Mouse (Mus musculus): ENCODE measurements around the gene Sowahd. TPM values are rescaled to one million over a fixed set of nuclear protein-coding genes. Genes with fewer than 3 reads are reported as not detected.

Sowahd gene
- not detected for total RNA-seq (2021)
- long read RNA-seq, experiment 1 = 0 reads
- long read RNA-seq, experiment 2 = 0 reads

DNA sequence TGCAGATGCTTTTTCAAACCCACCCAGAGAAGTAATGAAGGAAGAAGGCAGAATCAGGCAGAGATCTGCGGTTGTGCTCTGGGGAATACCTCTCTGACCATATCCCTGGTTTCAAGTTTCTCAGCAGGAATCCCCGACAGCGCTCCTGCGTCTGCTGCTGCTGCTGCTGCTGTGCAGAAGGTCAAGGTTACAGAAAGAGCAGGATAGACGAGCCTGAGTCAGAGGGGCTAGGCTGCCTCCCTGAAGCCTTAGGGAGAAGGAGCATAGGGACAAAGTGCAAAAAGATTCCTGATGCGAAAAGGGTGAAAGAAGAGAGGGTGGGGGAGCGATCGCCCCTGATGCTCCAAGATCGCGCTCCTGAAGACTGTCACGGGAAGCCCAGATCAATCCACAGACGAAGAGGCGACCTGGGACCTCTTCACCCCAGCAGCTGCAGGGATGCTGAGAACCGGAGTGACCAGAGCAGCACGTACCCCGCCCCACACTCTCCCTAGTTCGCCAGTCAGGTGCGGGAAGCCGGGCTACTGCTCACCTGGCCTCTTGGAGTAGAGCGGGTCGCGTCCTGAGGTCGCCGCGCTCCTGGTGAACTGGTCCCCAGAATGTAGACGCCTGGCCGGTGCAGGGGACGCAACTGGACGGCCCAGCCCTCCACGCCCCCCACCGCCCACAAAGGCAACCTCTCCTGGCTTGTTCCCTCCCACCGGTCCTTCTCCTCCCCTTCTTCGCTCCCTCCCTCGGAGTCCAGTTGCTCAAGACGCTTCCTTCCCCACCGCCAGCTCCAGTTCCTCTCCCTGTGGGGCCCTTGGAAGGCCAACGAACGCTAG lies at the start of gene Sowahd:
Gene Sowahd (plus strand): TSS at position 780 of the 824 bp plus-strand sequence.
- H3K27ac ChIP-seq = no peak within 1 kb of the TSS
- no peak for TF ChIP-seq CTCF (conservative IDR thresholded peaks at IDR 0.05)
- DNase-seq (ENCODE audit: low spot score in 2 of 2) = no peak
- H3K4me3 ChIP-seq = peak within 1 kb of the TSS; percentile 24

DNA sequence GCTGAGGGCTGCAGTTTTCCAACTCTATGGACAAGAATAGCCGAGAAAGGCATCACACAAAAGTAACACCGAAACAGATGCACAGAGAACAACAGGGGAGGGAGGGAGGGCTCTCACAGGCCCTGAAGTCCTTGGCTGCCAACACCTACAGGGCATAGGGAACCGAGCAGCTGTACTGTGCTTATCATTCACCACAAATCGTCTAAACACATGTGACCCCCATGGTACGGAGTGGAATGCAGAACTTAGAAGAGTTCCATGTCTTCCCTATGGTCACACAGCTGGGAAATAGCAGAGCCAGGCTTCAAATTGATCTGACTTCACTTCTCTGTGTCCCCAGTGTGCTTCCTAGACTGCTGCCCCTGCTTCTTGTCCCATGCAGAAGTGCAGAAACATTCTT lies 34.8 kb upstream of the Sowahd start:
- Histone ChIP-seq H3K4me3 (no peak overlapping the region), H3K27ac (no peak overlapping the region)
- no peak for DNase-seq (ENCODE audit: low spot score in 2 of 2)
- no peak for TF ChIP-seq CTCF (conservative IDR thresholded peaks at IDR 0.05)

DNA sequence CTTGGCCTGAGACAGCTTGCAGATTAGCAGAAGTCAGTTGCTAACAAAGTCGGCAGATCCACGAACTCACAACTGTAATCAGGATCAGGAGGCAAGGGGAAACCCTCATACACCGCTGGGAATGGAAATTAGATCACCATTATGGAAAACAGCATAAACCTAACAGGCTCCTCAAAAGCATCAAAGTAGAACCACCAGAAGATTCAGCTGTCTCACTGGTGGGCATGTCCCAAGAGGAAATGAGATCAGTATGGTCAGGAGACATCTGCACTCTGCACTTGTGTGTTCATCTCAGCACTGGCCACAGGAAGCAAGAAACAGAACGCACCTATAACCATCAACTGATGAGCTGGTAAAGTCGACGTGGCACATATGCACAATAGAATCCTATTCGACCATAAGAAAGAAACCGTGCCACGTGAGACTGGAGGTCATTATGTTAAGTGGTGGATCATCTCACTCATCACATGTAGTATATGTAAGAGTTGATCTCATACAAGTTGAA lies 30.4 kb upstream of the Sowahd start:
- TF ChIP-seq CTCF (conservative IDR thresholded peaks at IDR 0.05) = no peak
- no peak overlapping the region for H3K27ac ChIP-seq
- DNase-seq (ENCODE audit: low spot score in 2 of 2) = no peak
- H3K4me3 ChIP-seq = no peak overlapping the region

DNA sequence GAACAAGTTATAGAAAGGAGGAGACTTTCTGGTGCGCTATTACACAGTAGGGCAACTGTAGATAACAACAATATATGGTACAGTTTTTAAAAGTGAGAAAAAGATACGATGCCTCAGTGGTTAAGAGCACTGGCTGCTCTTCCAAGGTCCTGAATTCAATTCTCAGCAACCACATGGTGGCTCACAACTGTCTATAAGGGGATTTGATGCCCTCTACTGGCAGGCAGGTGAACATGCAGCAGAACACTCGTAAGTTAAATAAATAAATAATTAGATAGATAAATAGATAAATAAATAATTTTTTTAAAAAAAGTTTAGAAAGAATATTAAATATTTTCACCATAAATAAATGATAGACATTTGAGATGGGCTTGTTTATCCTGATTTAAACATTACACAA lies 29.6 kb upstream of the Sowahd start:
- TF ChIP-seq CTCF (conservative IDR thresholded peaks at IDR 0.05) = peak; percentile 66
- Histone ChIP-seq H3K27ac (no peak overlapping the region), H3K4me3 (no peak overlapping the region)
- DNase-seq (ENCODE audit: low spot score in 2 of 2) = no peak

DNA sequence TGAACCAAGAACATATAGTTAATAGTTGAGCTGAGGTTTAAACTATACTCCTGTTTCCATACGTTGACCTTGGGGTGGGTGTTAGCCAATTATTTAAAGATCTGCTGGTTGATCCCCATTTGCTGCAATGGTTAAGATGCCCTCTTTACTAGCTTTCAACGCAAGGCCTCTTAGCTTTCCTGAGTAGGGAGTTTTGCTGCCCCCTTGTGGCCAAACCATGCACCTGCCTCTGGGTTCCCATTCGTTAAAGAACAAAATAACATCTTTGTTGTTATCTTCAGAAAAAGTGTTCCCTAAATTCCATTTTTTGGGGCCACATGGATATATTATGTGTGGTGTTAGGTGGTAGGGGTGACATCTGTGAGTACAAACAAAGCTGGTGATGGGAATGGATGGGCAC lies 26.0 kb upstream of the Sowahd start:
- H3K27ac ChIP-seq = no peak overlapping the region
- peak; percentile 47 to 66 for DNase-seq (ENCODE audit: low spot score in 2 of 2)
- TF ChIP-seq CTCF (conservative IDR thresholded peaks at IDR 0.05) = peak; percentile 88
- H3K4me3 ChIP-seq = no peak overlapping the region

DNA sequence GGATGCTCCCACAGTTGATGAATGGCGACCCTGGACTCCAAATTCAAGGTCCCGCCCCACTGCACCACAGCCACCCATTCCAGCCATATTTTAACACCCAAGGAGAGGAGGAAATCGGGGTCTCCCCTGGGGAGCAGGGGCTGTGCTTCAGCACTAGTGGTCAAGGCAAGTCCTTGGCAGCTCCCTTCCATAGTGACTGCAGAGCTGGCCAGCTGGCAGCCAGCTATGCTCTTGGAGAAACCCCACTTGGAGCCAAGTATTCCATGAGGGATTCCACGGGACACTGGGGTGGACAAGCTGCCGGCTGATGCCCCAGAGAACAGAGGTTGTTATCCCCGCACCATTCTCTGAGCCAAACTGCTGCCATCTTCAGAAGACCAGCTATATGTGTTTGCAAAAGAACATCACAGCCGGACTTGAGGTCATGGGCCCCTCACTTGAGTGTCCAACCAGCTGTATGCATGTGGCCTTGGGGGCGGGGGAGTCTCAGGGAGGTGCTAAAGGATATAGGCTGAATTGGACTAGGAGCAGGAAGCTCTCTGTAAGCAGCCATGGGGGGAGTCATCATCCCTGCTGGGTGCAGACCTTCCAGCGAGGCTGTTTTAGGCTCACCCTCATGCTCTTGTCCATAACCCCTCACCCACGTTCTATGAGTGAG lies 24.9 kb upstream of the Sowahd start:
- no peak for DNase-seq (ENCODE audit: low spot score in 2 of 2)
- no peak for TF ChIP-seq CTCF (conservative IDR thresholded peaks at IDR 0.05)
- no peak overlapping the region for H3K27ac ChIP-seq
- H3K4me3 ChIP-seq = no peak overlapping the region

DNA sequence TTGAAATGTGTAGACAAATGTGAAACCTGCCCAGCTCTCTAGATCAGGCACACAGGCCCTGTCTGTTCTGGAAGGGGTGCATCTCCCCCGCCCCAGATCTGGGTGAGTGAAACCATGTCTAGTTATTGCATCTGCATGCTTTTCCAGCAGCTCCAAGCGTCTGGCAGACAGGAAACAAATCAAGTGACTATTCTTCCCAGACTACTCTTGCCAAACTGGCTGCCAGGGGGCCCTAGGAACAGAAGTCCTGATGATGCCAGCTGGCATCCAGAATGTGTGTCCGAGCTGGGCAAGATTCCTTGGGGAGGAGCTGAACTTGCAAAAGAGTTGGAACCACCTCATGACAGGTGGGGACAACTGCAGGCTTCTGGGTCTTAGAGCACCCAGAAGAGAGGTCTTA lies 20.3 kb upstream of the Sowahd start:
- Histone ChIP-seq H3K4me3 (no peak overlapping the region), H3K27ac (peak overlapping the region; percentile 14; the same call in 1 of the 2 replicates)
- no peak for TF ChIP-seq CTCF (conservative IDR thresholded peaks at IDR 0.05)
- DNase-seq (ENCODE audit: low spot score in 2 of 2) = peak; percentile 16 to 24

DNA sequence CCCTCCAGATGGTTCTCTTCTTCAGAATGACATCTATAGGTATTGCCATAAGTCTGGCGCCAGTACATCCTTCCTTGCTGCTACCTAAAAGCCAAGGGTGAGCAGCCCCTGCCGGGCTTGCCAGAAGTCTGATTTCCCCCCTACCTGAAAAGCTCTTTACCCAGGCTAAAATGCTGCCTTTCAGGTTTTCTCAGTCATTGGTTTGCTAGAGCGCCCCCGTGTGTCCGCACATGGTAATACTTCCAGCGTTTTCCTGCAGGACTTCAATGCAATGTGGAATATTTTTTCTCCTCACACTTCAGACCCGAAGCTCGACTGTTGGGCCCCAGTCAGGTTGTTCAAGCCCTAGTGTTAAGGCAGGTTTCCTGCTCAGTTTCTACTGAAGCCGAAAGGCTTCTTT lies 5.9 kb upstream of the Sowahd start:
- TF ChIP-seq CTCF (conservative IDR thresholded peaks at IDR 0.05) = peak; percentile 85
- no peak overlapping the region for H3K4me3 ChIP-seq
- H3K27ac ChIP-seq = no peak overlapping the region
- peak; percentile 41 to 67 for DNase-seq (ENCODE audit: low spot score in 2 of 2)

DNA sequence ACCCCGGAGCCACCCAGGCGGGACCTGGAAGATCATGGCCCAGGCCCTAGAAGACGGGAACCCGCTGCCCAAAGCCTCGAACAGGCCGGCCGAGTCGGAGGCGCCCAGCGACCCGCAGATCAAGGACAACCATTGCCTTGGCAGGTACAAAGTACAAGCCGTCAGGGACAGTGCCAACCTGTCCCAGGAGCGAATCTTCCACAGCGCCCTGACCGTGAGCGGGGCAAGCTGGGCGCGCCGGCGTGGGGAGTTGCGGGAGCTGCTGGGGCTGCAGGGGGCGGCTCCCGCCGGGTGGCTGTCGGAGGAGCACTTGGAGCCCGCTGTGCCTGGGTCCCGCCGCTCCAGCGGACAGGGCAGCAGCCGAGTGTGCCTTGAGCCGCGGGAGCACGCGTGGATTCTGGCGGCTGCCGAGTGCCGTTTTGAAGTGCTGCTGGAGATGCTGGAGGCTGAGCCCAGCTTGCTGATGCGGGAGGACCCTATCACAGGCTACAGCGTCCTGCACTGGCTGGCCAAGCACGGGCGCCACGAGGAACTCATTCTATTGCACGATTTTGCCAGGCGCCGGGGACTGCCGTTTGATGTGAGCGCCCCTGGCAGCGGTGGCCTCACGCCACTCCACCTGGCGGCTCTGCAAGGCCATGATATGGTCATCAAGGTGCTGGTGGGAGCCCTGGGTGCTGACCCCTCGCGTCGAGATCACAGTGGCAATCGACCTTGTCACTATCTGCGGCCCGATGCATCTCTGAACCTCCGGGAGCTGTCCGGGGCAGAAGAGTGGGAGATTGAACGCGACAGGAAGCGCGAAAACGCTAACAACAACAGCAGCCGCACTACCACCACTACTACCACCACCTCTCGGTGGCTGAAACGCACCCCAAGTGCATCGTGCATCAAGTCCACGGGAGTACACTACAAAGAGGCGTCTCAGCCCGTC lies 512 bp downstream of the Sowahd start:
- Histone ChIP-seq H3K27ac (no peak overlapping the region), H3K4me3 (peak overlapping the region; percentile 24)
- no peak for TF ChIP-seq CTCF (conservative IDR thresholded peaks at IDR 0.05)
- DNase-seq (ENCODE audit: low spot score in 2 of 2) = no peak

DNA sequence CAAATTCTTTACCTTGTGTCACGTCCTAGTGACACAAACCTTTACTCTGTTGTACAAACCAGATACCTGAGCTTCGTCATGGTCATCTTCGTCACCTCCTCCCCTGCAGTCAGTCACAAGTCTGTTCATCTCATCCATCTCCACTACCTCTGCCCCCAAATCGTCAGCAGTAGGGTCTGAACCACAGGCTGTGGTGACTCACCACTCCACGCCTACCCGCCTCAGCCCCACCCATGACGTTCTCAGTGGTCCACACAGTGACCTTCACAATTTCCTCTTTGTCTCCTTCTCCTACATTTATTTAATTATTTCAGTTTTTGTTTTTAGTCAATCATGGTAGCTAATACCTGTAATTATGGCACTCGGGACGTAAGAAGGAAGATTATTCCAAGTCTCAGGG lies 15.3 kb downstream of the Sowahd start:
- Histone ChIP-seq H3K27ac (no peak overlapping the region), H3K4me3 (no peak overlapping the region)
- no peak for DNase-seq (ENCODE audit: low spot score in 2 of 2)
- no peak for TF ChIP-seq CTCF (conservative IDR thresholded peaks at IDR 0.05)

DNA sequence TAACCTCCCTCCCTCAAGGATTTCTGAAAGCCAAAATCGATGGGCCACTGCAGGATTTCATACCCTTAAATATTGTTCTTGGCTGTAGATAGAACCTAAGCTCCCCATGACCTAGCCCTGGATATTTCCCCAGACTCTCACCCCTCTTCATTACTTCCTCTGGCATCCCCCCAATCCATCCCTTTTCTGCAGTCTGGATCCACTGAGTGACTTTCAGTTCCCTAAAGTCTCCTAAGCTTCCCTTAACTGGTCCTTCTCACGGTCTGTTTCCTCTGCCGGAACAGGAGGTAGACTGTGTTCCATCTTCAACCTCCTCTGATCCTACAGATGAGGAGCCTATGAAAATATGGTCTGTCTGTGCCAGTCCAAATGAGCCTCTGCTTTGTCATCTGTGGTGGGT lies 18.7 kb downstream of the Sowahd start:
- DNase-seq (ENCODE audit: low spot score in 2 of 2) = no peak
- Histone ChIP-seq H3K4me3 (no peak overlapping the region), H3K27ac (no peak overlapping the region)
- TF ChIP-seq CTCF (conservative IDR thresholded peaks at IDR 0.05) = no peak

DNA sequence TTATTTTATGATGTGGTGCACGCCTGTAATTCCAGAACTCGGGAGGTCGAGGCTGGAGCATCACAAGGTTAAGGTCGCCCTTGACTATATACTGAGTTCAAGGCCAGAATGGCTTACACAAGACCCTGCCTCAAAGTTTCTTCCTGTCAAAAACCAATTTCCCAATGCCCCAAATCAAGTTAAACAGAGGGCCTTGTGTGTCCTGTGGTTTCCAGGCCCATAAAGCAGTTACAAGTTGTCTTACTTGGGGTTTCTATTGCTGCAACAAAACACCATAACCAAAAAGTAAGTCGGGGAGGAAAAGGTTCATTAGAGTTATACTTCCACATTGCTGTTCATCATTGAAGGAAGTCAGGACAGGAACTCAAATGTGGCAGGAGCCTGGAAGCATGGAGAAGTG lies 20.1 kb downstream of the Sowahd start:
- no peak for DNase-seq (ENCODE audit: low spot score in 2 of 2)
- H3K27ac ChIP-seq = no peak overlapping the region
- no peak for TF ChIP-seq CTCF (conservative IDR thresholded peaks at IDR 0.05)
- no peak overlapping the region for H3K4me3 ChIP-seq

Data from layer of hippocampus, adult 2 months (tissue).